Mouse (Mus musculus): ENCODE measurements around the gene Cpeb3. TPM values are rescaled to one million over a fixed set of nuclear protein-coding genes. Genes with fewer than 3 reads are reported as not detected.

Cpeb3 gene
- polyA plus RNA-seq, 1 experiment = 3.7 TPM

- Histone ChIP-seq H3K9me3 (replicated peaks; ENCODE audit: control insufficient read depth, insufficient read depth, low read length, poor library complexity, severe bottlenecking) (no peaks in the 10 kb centered on the region), H3K4me1 (ENCODE audit: control insufficient read depth, insufficient read depth, low read length) (no peaks in the 10 kb centered on the region), H3K27ac (ENCODE audit: insufficient read depth, low read length) (no peak overlapping the region), H3K9ac (ENCODE audit: low read depth, poor library complexity, severe bottlenecking) (no peak overlapping the region), H3K27me3 (ENCODE audit: control insufficient read depth, insufficient read depth, low read length, poor library complexity, severe bottlenecking) (no peaks in the 10 kb centered on the region), H3K36me3 (ENCODE audit: control insufficient read depth, insufficient read depth, low read length, poor library complexity, severe bottlenecking) (no peaks in the 10 kb centered on the region), H3K4me3 (ENCODE audit: low read depth, low read length) (no peak overlapping the region)
- TF ChIP-seq EP300 (IDR thresholded peaks at IDR 0.05; ENCODE audit: insufficient read depth, low read depth, low read length) (no peak), POLR2A (IDR thresholded peaks at IDR 0.05; ENCODE audit: insufficient read depth, low read length) (no peak), CTCF (IDR thresholded peaks at IDR 0.05; ENCODE audit: low read depth, low read length) (no peak)
These were observed 132.3 kb downstream of the Cpeb3 start for GRCm38 (mm10) chr19:37076116-37076515.

GRCm38 (mm10) chr19:37075690-37076089 lies 132.7 kb downstream of the Cpeb3 start:
- Histone ChIP-seq H3K9me3 (replicated peaks; ENCODE audit: control insufficient read depth, insufficient read depth, low read length, poor library complexity, severe bottlenecking) (no peaks in the 10 kb centered on the region), H3K4me3 (ENCODE audit: low read depth, low read length) (no peak overlapping the region), H3K4me1 (ENCODE audit: control insufficient read depth, insufficient read depth, low read length) (no peaks in the 10 kb centered on the region), H3K36me3 (ENCODE audit: control insufficient read depth, insufficient read depth, low read length, poor library complexity, severe bottlenecking) (no peaks in the 10 kb centered on the region), H3K27ac (ENCODE audit: insufficient read depth, low read length) (no peak overlapping the region), H3K27me3 (ENCODE audit: control insufficient read depth, insufficient read depth, low read length, poor library complexity, severe bottlenecking) (no peaks in the 10 kb centered on the region), H3K9ac (ENCODE audit: low read depth, poor library complexity, severe bottlenecking) (no peak overlapping the region)
- TF ChIP-seq POLR2A (IDR thresholded peaks at IDR 0.05; ENCODE audit: insufficient read depth, low read length) (no peak), CTCF (IDR thresholded peaks at IDR 0.05; ENCODE audit: low read depth, low read length) (no peak), EP300 (IDR thresholded peaks at IDR 0.05; ENCODE audit: insufficient read depth, low read depth, low read length) (no peak)

- H3K4me1 ChIP-seq (ENCODE audit: control insufficient read depth, insufficient read depth, low read length) = no peaks in the 10 kb centered on the region
- no peaks in the 10 kb centered on the region for H3K9me3 ChIP-seq (replicated peaks; ENCODE audit: control insufficient read depth, insufficient read depth, low read length, poor library complexity, severe bottlenecking)
- no peak overlapping the region for H3K27ac ChIP-seq (ENCODE audit: insufficient read depth, low read length)
- H3K36me3 ChIP-seq (ENCODE audit: control insufficient read depth, insufficient read depth, low read length, poor library complexity, severe bottlenecking) = no peaks in the 10 kb centered on the region
- no peak overlapping the region for H3K9ac ChIP-seq (ENCODE audit: low read depth, poor library complexity, severe bottlenecking)
- no peaks in the 10 kb centered on the region for H3K27me3 ChIP-seq (ENCODE audit: control insufficient read depth, insufficient read depth, low read length, poor library complexity, severe bottlenecking)
- TF ChIP-seq POLR2A (IDR thresholded peaks at IDR 0.05; ENCODE audit: insufficient read depth, low read length) = no peak
- TF ChIP-seq EP300 (IDR thresholded peaks at IDR 0.05; ENCODE audit: insufficient read depth, low read depth, low read length) = no peak
- no peak for TF ChIP-seq CTCF (IDR thresholded peaks at IDR 0.05; ENCODE audit: low read depth, low read length)
- no peak overlapping the region for H3K4me3 ChIP-seq (ENCODE audit: low read depth, low read length)
These were observed 133.7 kb downstream of the Cpeb3 start for GRCm38 (mm10) chr19:37074726-37075125.

GRCm38 (mm10) chr19:37074276-37074675 lies 134.1 kb downstream of the Cpeb3 start:
- Histone ChIP-seq H3K27ac (ENCODE audit: insufficient read depth, low read length) (no peak overlapping the region), H3K27me3 (ENCODE audit: control insufficient read depth, insufficient read depth, low read length, poor library complexity, severe bottlenecking) (no peaks in the 10 kb centered on the region), H3K9me3 (replicated peaks; ENCODE audit: control insufficient read depth, insufficient read depth, low read length, poor library complexity, severe bottlenecking) (no peaks in the 10 kb centered on the region), H3K36me3 (ENCODE audit: control insufficient read depth, insufficient read depth, low read length, poor library complexity, severe bottlenecking) (no peaks in the 10 kb centered on the region), H3K4me3 (ENCODE audit: low read depth, low read length) (no peak overlapping the region), H3K4me1 (ENCODE audit: control insufficient read depth, insufficient read depth, low read length) (no peaks in the 10 kb centered on the region), H3K9ac (ENCODE audit: low read depth, poor library complexity, severe bottlenecking) (no peak overlapping the region)
- no peak for TF ChIP-seq POLR2A (IDR thresholded peaks at IDR 0.05; ENCODE audit: insufficient read depth, low read length)
- no peak for TF ChIP-seq EP300 (IDR thresholded peaks at IDR 0.05; ENCODE audit: insufficient read depth, low read depth, low read length)
- TF ChIP-seq CTCF (IDR thresholded peaks at IDR 0.05; ENCODE audit: low read depth, low read length) = no peak

- H3K4me3 ChIP-seq (ENCODE audit: low read depth, low read length) = no peak overlapping the region
- TF ChIP-seq CTCF (IDR thresholded peaks at IDR 0.05; ENCODE audit: low read depth, low read length) (no peak), EP300 (IDR thresholded peaks at IDR 0.05; ENCODE audit: insufficient read depth, low read depth, low read length) (no peak), POLR2A (IDR thresholded peaks at IDR 0.05; ENCODE audit: insufficient read depth, low read length) (no peak)
- no peaks in the 10 kb centered on the region for H3K4me1 ChIP-seq (ENCODE audit: control insufficient read depth, insufficient read depth, low read length)
- no peaks in the 10 kb centered on the region for H3K9me3 ChIP-seq (replicated peaks; ENCODE audit: control insufficient read depth, insufficient read depth, low read length, poor library complexity, severe bottlenecking)
- no peaks in the 10 kb centered on the region for H3K36me3 ChIP-seq (ENCODE audit: control insufficient read depth, insufficient read depth, low read length, poor library complexity, severe bottlenecking)
- no peak overlapping the region for H3K9ac ChIP-seq (ENCODE audit: low read depth, poor library complexity, severe bottlenecking)
- H3K27me3 ChIP-seq (ENCODE audit: control insufficient read depth, insufficient read depth, low read length, poor library complexity, severe bottlenecking) = no peaks in the 10 kb centered on the region
- no peak overlapping the region for H3K27ac ChIP-seq (ENCODE audit: insufficient read depth, low read length)
These were observed 135.4 kb downstream of the Cpeb3 start for GRCm38 (mm10) chr19:37072871-37073629.

GRCm38 (mm10) chr19:37069243-37069642 lies 139.2 kb downstream of the Cpeb3 start:
- Histone ChIP-seq H3K4me1 (ENCODE audit: control insufficient read depth, insufficient read depth, low read length) (no peaks in the 10 kb centered on the region), H3K9me3 (replicated peaks; ENCODE audit: control insufficient read depth, insufficient read depth, low read length, poor library complexity, severe bottlenecking) (no peaks in the 10 kb centered on the region), H3K4me3 (ENCODE audit: low read depth, low read length) (no peak overlapping the region), H3K27ac (ENCODE audit: insufficient read depth, low read length) (no peak overlapping the region), H3K9ac (ENCODE audit: low read depth, poor library complexity, severe bottlenecking) (no peak overlapping the region), H3K27me3 (ENCODE audit: control insufficient read depth, insufficient read depth, low read length, poor library complexity, severe bottlenecking) (no peaks in the 10 kb centered on the region), H3K36me3 (ENCODE audit: control insufficient read depth, insufficient read depth, low read length, poor library complexity, severe bottlenecking) (no peaks in the 10 kb centered on the region)
- no peak for TF ChIP-seq EP300 (IDR thresholded peaks at IDR 0.05; ENCODE audit: insufficient read depth, low read depth, low read length)
- TF ChIP-seq CTCF (IDR thresholded peaks at IDR 0.05; ENCODE audit: low read depth, low read length) = no peak
- TF ChIP-seq POLR2A (IDR thresholded peaks at IDR 0.05; ENCODE audit: insufficient read depth, low read length) = no peak
